Mouse (Mus musculus) hindlimb bud, embryonic 11.5 days (tissue): ENCODE results near the gene 4930550C14Rik.

Experiments
- DNase-seq: peaks from one replicate; pipeline ENCODE4 v3.0.0-alpha.2; 2012; ENCODE audit warnings: low read depth, low spot score; ENCODE audit errors: extremely low spot score

4930550C14Rik gene

DNA sequence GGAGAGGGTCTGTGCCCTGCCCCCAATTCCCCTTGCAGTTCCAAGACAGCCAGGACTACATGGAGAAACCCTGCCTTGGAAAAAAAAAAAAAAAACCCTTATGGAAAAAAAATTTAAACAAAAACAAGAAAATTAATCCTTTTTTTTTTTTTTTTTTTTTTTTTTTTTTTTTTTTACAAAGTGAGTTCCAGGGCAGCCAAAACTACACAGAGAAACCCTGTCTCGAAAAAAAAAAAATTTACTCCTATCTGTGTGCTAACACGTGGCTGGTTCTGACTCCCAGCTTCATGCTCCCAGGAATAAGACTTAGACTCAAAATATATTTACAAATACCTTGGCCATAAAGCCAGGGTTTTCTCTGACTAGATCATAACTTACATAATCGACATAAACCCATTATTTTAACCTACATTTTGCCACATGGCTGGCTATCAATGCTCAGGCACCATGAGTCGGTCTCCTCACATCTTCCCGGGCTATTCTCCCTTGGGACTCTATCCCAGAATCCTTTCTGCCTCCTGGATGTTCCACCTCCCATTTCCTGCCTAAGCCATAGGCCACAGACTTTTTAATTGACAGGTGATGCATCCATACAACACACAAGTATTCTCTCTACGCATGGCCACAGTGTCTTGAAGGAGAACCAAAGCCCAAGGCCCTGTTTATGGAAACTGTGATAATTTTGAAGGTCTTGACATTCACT lies 2.1 kb downstream of the 4930550C14Rik start:
- DNase-seq = no peak

DNA sequence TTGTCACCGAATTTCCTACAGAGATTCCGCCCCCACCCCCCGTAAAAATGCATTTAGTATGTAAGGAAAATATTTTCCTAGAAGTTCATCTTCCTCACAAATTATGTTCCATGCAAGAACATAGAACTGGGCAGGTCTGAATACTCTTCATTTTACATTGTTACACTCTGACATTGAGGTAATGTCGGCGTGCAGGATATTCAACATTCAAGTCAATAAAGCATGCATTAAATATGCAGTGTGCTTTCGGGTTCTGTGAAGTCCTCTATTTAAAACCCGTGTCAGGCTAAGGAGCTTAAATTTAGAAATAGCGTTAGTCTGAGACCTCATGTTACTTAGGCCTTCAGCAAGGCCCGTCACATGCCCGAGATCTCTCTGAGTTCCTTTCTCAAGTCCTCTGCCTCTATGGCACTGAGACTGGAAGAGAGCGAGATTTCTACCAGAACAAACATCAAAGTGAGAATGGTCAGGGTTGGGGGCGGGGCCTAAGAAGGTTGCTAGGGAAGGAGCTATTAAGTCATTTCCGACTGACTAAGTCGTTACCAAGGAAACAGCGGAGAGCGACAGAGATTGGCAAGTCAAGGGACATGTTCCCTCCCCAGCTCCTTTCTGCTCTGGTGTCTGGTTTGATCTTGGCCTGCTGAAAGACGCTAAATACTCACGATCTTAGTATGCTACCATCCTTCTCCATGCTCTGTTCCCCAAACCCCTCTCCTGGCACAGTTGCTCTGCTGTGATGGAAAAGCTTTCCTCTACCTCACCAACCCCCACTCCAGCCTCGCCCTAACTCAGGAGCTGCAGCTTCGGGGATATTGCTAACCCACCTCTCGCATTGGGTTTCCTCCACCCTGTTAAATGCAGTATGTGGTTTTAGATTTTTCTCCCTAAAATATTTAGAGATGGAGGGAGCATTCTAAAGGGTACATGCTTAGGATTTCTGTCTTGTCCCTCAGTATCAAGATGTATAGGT lies 2.9 kb downstream of the 4930550C14Rik start:
- peak; percentile 79 for DNase-seq

DNA sequence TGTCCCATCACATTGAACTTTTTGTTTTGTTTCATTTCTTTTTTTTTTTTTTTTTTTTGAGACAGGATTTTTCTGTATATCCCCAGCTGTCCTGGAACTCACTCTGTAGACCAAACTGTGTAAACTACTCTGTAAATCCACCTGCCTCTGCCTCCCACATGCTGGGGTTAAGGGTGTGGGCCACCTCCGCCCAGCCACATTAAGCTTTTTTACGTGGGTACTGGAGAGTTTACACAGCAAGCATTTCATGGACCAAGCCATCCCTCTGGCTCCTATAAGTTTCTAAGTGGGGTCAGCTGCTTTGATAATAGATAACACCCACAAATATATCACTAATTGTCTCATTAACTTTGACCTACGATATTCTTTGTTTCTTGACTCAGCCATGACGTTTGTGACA lies 6.4 kb downstream of the 4930550C14Rik start:
- no peak for DNase-seq

DNA sequence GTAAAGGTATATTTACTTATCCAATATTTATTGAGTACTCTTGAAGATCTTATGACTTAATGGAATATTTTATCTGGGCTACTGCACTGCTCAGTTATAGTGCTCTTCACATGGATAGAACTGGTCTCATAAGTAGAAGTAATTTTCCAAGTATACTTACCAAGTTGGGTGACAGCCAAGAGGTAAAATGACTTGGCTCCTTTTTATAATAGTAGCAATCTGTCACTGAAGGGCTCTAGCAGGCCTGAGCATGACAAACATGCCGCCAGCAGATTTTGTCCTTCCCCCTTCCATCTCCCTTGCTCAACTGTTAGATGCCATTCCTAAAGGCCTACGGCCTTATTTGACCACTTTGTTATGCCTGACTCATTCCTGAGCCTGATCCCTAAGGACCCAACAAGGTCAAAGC lies 6.8 kb downstream of the 4930550C14Rik start:
- no peak for DNase-seq

DNA sequence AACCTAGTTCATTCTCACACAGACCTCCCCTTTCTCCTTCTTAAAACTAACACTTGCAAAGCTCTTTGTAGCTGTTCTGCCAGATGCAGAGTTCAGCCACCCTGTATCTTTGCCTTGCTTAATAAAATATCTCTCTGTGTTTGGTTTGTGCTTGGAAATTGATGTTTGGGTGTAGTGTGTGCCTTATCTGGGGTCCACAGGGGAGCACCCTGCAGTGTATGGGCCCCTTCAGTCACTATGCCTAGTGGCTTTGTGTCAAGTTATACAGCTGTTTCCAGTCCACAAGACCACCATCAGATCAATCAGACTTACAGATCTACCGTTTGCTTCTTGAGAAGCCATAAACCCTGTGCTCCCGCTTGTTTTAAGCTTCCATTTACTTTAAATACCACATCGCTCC lies 7.3 kb downstream of the 4930550C14Rik start:
- DNase-seq = no peak

DNA sequence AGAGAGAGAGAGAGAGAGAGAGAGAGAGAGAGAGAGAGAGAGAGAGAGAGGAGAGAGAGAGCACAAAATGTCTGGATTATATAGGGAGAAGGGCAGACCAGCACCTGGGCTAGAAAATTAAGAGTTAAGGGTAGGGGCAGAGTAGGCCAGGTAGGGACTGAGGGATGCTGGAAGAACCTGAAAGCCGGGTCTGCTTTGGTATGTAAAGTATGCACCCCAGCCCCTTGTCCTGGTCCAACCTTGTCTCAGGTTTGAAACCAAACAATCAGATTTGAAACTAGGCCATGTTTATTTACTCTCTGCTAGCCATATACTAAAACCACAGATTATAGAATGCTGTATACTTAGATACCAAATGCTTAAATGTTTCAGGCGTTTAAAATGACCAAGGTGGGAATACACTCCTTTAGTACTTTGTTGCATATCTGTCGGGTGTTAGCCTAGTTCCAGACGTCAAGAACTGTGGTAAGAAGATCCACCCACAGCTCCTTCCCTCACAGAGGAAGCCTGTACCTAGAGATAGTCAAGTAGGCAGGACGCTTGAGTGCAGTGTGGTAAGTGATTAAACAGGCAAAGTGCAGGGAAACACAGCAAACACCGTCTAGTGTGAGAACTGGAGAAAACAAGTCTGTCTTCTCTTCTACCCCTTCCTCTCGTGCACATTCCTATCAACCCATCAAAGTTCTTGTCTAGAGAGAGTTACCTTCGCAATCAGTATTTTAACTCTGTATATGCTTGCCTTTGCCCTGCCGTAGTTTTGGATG lies 20.2 kb downstream of the 4930550C14Rik start:
- DNase-seq = no peak

DNA sequence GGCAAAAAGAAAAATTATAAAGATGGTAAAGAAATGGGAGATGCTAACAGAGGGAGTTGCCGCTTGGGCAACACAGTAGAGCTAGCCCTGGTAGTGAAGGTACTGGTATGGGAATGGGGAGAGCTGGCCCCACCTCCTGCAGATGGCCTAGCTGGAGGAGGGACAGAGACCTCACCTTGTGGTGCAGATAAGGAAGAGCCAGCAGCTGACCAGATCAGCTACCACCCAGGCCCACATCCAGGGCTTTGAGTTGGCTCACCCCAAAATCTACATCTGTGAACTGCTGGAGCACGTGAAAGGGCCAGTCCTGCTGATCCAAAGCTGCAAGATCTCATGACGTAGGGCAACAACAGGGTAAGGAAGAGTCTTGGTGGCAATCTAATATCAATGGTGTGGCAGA lies 24.6 kb downstream of the 4930550C14Rik start:
- DNase-seq = no peak

DNA sequence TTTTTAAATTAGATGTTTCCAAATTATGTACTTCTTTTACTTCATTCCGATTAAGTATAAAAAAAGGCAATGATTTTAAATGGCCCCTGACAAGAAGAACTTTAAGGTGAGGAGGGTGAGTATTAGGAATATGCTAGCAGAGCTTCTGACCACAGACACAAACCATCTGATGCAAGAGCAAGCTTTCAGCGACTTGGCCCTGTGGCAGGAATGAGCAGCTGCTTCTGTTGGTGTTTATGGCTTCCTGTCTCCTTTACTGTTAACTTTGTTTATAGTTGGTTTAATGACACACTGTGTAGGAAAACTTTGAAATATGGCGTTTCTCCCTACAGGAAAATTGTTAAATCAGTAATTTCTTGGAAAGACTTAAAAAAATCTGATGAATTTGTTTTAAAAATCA lies 25.5 kb downstream of the 4930550C14Rik start:
- DNase-seq = no peak

DNA sequence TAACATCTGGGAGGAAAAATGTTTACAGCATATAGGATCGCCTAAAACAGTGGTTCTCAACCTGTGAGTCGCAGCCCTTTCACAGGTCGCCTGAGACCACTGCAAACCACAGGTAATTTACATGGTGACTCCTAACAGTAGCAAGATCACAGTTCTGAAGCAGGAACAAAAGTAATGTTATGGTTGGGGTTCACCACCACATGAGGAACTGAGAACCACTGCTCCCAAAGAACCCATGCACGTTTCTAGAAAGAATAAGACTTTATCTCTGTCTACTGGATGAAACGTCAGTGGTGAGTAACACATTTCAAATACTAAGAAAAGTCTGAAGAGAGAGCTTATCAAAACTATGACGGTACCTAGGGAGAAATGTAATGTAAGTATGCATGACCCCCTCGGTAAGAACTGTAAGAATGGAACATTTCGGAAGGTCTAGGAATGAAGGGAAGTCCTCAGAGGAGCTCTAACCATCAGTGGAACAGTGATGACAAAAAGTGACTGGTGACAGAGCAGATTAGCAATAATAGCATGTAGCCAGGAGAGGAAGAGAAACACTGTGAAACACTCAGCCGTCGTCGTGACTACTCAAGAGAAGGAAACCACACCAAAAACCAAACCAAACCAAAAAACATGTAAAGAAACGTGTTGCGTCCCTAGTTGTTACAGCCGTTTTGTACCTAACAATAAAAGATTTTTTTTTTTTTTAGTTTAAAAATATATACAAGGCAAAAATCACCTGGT lies 33.9 kb downstream of the 4930550C14Rik start:
- no peak for DNase-seq

DNA sequence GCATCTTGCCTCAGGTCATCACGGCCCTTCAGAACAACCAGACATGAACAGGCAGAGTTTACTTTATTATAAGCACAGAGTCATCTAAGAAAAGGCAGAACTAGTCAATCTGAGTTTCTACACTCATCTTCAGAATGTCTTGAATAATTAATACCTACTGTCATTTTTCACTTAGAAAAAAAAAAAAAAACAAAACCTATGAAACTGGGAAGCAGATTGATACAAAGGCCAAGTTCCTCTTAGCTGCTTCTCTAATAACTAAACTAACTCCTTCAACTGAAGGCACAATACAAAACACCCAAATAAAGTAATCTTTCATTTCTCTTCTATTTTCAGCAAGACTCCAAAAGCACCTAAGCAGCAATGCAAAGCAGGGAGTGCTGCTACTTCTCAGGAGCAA lies 48.5 kb downstream of the 4930550C14Rik start:
- DNase-seq = no peak

DNA sequence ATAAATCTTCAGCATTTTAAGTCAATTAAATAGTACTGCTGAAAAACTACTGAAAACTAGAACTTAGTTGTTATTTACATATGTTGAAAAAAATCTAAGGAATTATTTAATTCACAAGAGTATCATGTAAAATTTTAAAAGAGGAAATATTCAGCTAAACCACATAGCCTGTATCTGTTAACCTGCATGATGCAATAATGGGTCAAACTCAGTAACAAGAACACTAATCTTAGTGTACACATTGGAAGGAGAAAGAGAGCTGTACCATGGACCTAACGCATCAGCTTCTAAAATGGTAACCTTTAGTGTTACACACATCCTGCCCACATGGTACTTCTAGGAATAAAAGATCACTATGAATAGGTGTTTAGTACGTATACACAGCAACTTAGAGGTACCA lies 49.9 kb downstream of the 4930550C14Rik start:
- DNase-seq = no peak

DNA sequence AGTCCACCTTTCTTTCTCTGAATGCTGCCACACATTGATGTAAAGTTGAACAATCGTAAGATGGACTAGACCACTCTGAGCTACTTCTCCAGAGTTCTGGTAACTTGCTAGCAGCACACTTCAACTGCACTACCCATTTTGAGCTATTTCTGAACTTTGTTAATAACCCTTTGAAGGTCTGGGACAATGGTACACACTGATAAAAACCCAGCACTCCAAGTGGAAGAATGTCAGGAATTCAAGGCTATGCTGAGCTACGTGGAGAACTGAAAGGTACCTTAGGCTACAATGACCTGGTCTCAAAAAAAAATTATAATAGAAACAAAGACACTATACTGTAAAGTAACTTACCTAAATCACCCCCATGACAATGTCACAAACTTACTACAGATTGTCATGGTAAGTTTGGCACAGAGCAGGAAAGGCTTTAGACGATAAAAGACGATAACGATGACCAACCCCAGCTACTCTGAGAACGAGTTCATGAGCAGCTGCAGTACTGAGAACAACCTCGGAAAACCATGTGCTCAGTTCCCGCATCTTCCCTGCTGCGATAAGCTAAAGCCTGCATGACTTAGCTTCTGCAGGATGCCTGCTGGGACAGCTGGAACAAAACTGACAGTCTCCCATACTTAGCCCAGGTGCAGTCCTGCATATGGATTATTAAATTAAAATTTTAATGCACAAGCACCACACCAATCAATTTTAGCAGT lies 70.8 kb downstream of the 4930550C14Rik start:
- DNase-seq = no peak
